Mouse (Mus musculus) liver (tissue): ENCODE results near the gene Cadps2.

ENCODE experiments used
- DNase-seq: peaks from one replicate; pipeline ENCODE4 v3.0.0-alpha.2; 2020; ENCODE audit warnings: mixed read lengths

Cadps2 gene

GRCm38 (mm10) chr6:23758249-23758648 lies 81.0 kb downstream of the Cadps2 start:
- DNase-seq = no peak

DNA sequence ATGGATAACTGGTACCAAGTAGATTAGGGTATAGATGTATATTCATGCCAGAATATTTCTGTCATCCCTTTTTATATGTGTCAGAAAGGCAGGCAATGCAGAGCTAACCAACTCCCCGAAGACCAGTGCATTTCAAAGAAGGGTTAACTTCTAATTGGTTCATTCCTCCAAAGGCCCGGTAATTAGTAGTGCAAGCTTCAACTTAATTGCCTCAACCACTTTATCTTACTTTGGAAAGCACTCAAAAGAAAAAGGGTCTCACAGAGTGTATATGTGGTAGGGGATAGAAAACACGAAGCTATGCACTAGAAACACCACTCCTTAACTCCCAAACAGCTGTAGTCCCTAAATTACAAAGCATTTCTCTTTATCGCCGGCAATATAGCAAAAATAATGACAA lies 90.4 kb downstream of the Cadps2 start:
- no peak for DNase-seq

DNA sequence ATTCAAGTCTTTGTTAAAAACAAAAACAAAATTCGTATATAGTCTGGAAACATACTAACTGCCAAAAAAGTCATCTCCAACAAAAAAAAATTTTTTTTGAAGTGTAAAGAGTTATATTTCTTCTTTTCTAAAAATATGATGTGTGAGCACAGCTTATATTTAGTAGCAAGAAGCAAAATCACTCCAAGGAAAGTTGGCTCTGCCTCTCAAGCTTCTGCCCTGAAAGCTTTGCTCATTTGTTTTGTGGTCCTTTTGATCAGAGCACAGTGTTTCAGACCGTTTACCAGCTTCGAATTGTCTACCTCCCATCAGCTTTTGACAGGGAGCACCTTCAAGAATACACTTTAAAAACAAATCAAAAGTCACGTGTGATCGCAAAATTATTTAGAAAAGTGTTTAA lies 99.2 kb downstream of the Cadps2 start:
- DNase-seq = no peak

GRCm38 (mm10) chr6:23732750-23733149 lies 106.5 kb downstream of the Cadps2 start:
- no peak for DNase-seq

DNA sequence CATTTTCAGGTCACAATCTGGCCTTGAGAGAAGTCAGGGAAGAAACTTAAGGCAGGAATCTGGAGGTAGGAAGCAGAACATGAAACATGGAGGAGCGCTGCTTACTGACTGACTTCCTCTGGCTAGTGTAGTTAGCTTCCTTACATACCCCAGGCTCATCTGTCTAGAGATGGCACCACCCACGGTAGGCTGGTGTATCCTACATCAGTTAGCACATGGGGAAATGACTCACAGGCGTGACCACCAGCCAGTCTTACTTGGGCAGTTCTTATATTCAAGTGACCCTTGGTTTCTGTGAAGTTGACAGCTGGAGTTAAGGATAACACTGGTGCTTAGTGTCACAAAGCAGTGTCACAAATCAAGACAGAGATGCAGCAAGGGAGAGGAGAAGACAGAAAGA lies 110.6 kb downstream of the Cadps2 start:
- no peak for DNase-seq

DNA sequence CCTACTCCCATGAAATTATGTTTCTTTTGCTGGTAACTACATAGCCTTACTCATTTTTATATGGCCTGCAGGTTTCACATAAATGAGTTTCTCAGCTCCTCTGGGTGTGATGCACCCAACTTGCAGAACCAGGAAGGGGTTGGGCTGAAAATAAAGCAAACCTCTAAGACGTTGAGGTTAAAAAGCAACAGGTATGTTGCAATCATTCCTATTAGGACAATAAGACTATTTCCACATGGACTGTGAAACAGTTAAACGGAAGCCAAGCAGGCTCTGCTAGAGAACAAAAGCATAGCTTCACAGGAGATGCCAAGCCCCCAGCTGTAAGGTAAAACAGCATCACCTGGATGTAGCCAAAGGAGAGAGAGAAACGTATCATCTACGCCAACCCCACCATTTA lies 115.5 kb downstream of the Cadps2 start:
- DNase-seq = no peak

DNA sequence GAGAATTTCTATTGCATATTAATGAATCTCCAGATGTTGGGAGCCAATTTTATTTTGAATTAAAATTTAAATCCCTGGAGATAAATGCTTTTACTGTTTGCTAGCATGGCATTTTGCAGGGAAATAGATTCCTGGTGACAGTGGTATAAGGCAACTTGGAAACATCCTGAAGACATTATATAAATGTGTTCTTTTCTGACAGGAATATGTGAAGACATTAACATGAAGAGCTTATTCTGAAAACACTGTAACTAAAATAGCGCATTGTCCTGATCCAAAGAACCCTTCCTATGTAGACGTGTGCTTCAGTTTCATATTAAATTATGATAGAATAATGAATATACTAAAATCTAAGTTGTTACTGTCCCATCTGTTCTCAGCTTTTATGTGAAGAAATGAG lies 118.8 kb downstream of the Cadps2 start:
- no peak for DNase-seq

DNA sequence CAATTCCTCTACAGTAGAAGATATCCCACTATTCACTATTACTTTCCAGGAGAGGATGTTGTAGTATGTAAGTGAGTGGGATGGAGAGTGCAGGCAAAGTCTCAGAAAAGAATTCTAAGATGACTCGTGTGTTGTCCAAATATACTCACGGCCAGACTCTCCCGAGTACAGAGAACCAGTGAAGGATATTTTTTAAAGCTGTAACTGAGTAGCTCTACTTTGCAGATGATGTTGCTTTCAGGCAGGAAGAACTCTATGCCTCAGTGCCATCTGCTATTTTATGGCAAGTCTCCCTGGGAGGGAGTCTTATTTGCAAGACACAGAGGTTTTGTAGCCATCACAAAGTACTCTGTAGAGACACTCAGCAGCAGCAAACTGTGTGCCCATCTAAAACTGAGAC lies 131.7 kb downstream of the Cadps2 start:
- no peak for DNase-seq

- DNase-seq = no peak
These were observed 138.3 kb downstream of the Cadps2 start for GRCm38 (mm10) chr6:23700879-23701278.

DNA sequence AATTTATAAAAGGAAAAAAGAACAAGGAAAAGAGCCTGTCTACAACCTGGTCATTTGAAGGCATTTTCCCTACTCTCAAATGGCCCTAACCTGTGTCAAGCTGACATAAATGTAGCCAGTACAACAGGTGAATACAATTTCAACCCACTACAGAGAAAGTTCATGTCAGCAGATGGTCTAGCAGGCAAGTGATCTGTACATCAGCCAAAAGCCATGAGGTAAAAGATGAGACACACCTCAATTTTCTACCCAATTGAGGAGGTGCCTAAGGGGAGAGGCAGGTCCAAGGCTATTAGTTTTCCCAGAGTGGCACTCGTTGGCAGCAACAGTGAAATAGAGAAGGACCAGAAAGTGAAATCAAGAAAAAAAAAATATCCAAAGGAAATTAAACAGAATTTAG lies 161.0 kb downstream of the Cadps2 start:
- no peak for DNase-seq

DNA sequence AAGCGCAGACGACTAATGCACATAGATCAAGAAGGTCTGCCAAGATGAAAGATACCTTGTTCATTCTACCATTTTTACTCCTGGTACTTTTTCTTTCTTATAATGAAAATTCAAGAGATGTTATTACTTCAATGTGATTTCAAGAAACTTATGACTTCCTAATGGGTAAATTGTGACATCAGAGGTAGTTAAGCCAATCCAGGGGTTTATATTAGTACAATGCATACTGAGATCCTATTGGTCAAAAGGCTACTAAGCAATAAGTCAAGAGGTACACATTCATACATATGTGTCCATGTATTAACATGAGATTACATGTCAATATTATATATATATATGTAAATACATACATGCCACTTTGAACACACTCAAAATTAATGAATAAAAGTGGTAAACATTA lies 184.2 kb downstream of the Cadps2 start, which contains the start of gene Rnf148:
Rnf148 (minus strand) TSS at position 101 of the 400 bp plus-strand sequence.
- DNase-seq = no peak

- DNase-seq = no peak
These were observed 189.0 kb downstream of the Cadps2 start, which contains the start of gene Rnf133 for GRCm38 (mm10) chr6:23650205-23650604. Gene Rnf133 (minus strand): TSS chr6:23650305.

- DNase-seq = no peak
These were observed 190.5 kb downstream of the Cadps2 start for GRCm38 (mm10) chr6:23648732-23649131.

GRCm38 (mm10) chr6:23647627-23648247 lies 191.5 kb downstream of the Cadps2 start:
- no peak for DNase-seq

DNA sequence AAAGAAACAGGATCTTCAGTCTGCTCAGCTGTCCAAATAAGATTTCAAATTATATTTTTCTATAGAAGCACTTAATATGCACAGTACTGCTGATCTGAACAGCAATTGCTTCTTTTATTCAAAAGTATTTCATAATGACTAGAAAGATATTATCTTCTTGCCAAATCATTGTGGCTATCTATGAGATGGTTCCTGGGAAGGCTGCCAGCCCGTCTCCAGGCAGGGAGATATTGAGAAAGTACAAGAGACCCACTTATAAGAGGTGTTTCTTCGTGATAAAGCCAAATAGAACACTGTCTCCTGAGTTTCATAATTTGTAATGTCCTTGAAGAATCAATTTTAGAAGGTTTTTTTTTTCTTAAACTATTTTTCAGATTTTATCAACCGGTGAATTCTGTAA lies 202.1 kb downstream of the Cadps2 start:
- DNase-seq = no peak

DNA sequence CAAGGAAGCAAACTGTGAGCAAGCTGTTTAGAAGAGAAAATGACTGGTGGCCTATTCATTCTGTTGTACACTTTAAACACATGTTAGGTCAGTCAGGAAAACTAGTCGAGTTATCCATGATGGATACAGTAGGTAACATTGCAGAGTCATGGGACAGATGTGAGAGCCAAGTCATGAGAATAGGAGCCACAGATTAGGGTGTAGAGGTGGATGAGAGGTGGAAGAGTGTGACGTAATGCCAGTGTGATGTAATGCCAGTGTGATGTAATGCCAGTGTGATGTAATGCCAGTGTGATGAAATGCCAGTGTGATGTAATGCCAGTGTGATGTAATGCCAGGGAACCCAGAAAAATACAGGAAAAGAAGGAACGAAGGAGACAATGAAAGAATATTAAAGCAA lies 204.0 kb downstream of the Cadps2 start:
- no peak for DNase-seq

GRCm38 (mm10) chr6:23634016-23634415 lies 205.2 kb downstream of the Cadps2 start:
- DNase-seq = no peak

GRCm38 (mm10) chr6:23630465-23630864 lies 208.8 kb downstream of the Cadps2 start:
- no peak for DNase-seq

- DNase-seq = no peak
These were observed 264.1 kb downstream of the Cadps2 start for GRCm38 (mm10) chr6:23575102-23575501.

DNA sequence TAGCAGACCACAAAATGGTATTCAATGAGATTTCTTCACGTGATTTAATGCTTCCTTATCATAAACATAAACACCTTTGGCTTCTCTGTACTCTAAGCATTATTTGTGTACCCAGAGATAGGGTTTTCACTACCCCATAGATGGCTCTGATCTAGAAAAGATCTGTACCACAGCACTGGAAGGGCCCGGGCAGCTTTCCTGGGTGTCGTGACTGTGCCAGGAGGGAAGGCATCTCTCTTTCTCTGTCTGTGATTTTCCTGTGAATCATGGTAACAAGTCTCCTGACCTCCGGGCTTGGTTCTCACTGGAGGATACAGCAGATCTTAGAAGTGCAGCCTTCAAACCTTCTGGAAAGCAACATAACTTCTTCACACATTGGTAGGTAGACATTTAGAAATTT lies 265.5 kb downstream of the Cadps2 start:
- DNase-seq = no peak

- no peak for DNase-seq
These were observed 266.8 kb downstream of the Cadps2 start for GRCm38 (mm10) chr6:23572401-23572800.

DNA sequence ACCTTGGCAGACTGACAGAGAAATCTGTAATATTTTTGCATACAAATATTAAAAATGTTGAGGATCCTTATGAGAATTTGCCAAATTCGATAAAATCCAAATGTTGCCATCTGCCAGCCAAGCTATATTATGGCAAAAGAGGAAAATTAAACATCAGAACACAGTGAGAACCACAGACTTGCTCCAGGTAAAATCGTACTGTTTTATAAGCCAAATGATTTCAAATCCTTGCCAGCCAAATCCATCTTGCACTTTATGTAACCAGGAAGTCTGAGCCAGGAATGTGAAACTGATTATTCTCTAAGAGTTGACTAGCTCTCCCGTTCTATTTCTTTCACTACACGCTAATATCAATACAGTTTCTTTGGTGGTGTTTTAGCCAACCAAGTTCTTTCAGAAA lies 269.5 kb downstream of the Cadps2 start:
- no peak for DNase-seq

DNA sequence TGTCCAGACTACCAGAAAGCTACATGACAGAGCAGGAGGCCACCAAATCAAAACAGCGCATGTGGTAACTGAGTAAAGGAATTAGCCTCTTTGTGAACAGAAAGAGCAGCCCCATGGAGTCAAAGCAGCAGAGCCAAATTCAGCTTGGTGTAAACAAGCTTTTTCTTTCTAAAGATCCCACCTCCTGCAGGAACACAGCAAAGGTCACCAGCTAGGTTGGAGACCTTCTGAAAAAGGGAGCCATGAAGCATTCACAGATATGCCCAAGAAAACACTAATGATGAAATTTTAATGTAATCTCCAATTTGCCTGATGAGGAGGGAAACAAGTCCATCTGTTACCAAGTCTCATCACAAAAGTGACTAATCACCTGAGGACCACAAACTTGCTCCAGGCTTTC lies 270.5 kb downstream of the Cadps2 start:
- DNase-seq = no peak

DNA sequence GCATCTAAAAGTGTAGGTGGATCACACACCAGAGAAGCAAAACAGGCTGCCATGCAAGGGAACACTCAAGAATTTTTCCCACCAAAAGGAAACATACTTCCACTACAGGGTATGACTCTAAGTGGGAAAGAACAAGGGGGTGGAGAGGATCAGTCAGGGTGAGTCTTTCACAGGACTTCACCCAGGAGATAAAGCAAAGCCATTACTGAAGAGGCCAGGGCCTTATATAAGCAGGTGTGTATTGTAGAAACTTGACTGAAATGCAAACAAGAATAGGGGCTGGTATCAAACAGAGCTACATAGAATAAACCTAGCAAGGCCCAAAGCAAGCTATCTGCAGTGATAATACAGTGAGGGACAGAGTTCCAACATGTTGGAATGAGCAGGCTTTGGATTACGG lies 271.6 kb downstream of the Cadps2 start:
- DNase-seq = no peak

DNA sequence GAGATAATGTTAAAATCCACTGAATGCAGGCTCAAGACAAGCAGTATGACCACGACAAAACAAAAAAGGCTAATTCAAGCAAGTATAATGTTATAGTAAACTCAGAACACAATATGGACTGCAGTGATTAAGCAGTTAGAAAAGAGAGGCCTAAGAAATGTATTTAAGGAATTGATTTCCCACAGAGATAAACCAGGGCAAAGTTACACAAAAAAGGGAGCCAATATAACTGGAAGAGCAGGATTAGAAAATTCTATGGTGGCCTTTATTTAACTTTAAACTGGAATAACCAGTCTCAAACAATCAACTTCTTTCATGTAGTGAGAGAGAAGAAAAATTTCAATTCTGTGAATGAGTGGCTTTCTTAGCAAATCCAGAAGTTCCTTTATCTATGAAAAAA lies 289.3 kb downstream of the Cadps2 start:
- no peak for DNase-seq
